Mouse (Mus musculus) midbrain, embryonic 11.5 days (tissue): ENCODE data around the gene Ccnf. TPM values are rescaled to one million over a fixed set of nuclear protein-coding genes. Genes with fewer than 3 reads are reported as not detected.

Experiments
- ATAC-seq: fragments of 200-750 bp; cut with Nextera tagmentation; 2 replicates; pipeline ENCODE4 v1.8.0; 2017; ENCODE audit warnings: moderate TSS enrichment, moderate library complexity; ENCODE audit not compliant: low FRiP score
- DNase-seq: peaks from one replicate; pipeline ENCODE4 v3.0.0; 2015; ENCODE audit warnings: low spot score; ENCODE audit errors: missing footprints
- H3K27ac ChIP-seq: fragments of 300-500 bp; sonication (generic); 2 replicates; pipeline ENCODE4 v1.5.1; 2014; ENCODE audit warnings: low read depth, low read length
- H3K27me3 ChIP-seq: fragments of 300-500 bp; sonication (generic); 2 replicates; pipeline ENCODE4 v1.6.1; 2014; ENCODE audit warnings: mild to moderate bottlenecking, low read length, moderate library complexity, mixed read lengths; ENCODE audit not compliant: control insufficient read depth, insufficient read depth
- H3K36me3 ChIP-seq: fragments of 300-500 bp; sonication (generic); 2 replicates; pipeline ENCODE4 v1.6.1; 2014; ENCODE audit warnings: mild to moderate bottlenecking, low read length, moderate library complexity, mixed read lengths; ENCODE audit not compliant: control insufficient read depth, insufficient read depth
- H3K4me1 ChIP-seq: fragments of 300-500 bp; sonication (generic); 2 replicates; pipeline ENCODE4 v1.6.1; 2014; ENCODE audit warnings: low read length; ENCODE audit not compliant: control insufficient read depth, insufficient read depth
- H3K4me2 ChIP-seq: fragments of 300-500 bp; sonication (generic); 2 replicates; pipeline ENCODE4 v1.6.1; 2014; ENCODE audit warnings: mild to moderate bottlenecking, moderate library complexity
- H3K4me3 ChIP-seq: fragments of 300-500 bp; sonication (generic); 2 replicates; pipeline ENCODE4 v1.5.1; 2014; ENCODE audit warnings: low read depth, low read length
- H3K9ac ChIP-seq: fragments of 300-500 bp; sonication (generic); 2 replicates; pipeline ENCODE4 v1.6.1; 2014; ENCODE audit warnings: low read length
- H3K9me3 ChIP-seq: fragments of 300-500 bp; sonication (generic); 2 replicates; pipeline ENCODE4 v1.6.1; 2016; ENCODE audit warnings: low read length; ENCODE audit not compliant: control insufficient read depth
- WGBS: fragments of 180-500 bp; shearing (Covaris S2); extraction: QIAGEN DNeasy Blood & Tissue Kit; methylation state at CpG from one replicate; pipeline ENCODE4 v1.1.7; 2014; 5-methylcytosine and 5-hydroxymethylcytosine counted together
- polyA plus RNA-seq: library from polyadenylated mRNA; unstranded; fragments of >200 nt; fragmentation: Nextera tagmentation; extraction: Ambion mirVana; gene quantifications from 2 replicates; pipeline ENCODE4 v1.2.1, GENCODE M21; 2014

The Ccnf gene
- polyA plus RNA-seq, 1 experiment from 2014 or later, result 98.6 TPM

DNA sequence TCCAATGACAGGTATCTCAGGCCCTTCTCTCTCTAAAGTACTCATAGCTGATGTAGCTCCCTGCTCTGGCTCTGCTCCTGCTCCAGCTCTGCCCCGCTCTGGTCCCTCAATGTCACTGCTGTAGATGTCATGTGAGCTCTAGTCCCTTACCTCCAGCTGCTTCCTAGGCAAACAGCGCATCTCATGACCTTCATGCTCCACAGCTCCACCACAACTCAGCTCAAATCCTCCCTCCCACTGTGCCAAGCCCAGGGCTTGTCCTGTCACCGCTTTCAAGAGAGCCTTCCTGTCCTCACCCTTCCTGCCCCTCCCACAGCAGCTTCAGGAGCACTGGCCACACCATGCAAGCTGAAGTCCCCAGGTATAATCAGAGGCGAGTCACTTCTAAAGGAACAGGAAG, 51.5 kb downstream of the Ccnf start:
- Histone ChIP-seq H3K4me2 (no peak overlapping the region), H3K36me3 (no peaks in the 10 kb centered on the region), H3K4me3 (no peak overlapping the region), H3K27ac (no peak overlapping the region), H3K9ac (no peak overlapping the region), H3K27me3 (no peaks in the 10 kb centered on the region), H3K4me1 (peaks cover 13% of the 10 kb centered on the region), H3K9me3 (no peaks in the 10 kb centered on the region)
- WGBS, result 68% methylated on average over 4 of the region's 4 CpGs
- no peak for ATAC-seq
- no peak for DNase-seq

GRCm38 (mm10) chr17:24199252-24199651, 52.0 kb downstream of the Ccnf start:
- H3K4me1 ChIP-seq, result peaks cover 8% of the 10 kb centered on the region; the same call in 1 of the 2 replicates
- DNase-seq (no peak), ATAC-seq (no peak)
- H3K27me3 ChIP-seq, result no peaks in the 10 kb centered on the region
- H3K4me3 ChIP-seq, result no peak overlapping the region
- no peaks in the 10 kb centered on the region for H3K36me3 ChIP-seq
- H3K9ac ChIP-seq, result no peak overlapping the region
- no peak overlapping the region for H3K4me2 ChIP-seq
- H3K9me3 ChIP-seq, result no peaks in the 10 kb centered on the region
- 90% methylated on average over 4 of the region's 4 CpGs for WGBS
- no peak overlapping the region for H3K27ac ChIP-seq

DNA sequence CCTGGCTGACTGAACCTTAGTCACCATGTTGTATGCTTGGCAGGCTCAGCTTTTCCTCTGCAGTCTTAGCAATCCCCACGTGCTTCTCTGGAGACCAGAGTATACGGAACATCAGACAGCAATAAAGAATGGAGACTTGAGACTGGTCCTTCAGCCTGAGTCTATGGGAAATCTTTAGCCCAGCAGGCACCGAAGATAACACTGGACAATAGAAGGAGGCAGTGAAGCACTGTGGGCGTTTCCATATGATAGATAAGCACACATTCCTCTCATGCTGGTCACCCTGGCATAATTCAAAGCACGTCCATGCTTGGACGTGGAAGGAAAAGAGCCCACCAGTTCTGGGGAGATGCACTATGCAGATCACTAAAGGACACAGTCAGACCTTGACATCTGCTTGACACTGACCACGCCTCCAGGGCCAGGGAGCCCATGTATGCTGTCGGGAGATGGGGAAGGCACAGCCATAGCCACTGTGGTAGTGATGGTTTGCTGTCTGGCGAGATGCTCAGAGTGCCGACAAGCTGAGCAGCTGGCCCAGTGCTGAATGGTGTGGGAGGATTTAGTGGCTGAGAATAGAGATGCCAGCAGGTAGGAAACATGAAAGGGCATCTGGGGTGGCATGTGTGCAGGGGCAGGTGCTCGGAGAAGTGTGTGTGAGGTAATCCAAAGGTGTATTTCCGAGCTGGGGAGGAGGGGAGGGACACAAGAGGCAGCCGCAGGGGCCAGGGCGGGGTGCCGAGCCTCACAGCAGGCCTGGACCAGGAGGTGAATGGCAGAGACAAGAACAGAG, 54.1 kb downstream of the Ccnf start:
- Histone ChIP-seq H3K9ac (no peak overlapping the region), H3K27me3 (no peaks in the 10 kb centered on the region)

GRCm38 (mm10) chr17:24195349-24195748, 55.9 kb downstream of the Ccnf start:
- H3K4me3 ChIP-seq, result no peak overlapping the region
- no peak for DNase-seq
- no peaks in the 10 kb centered on the region for H3K27me3 ChIP-seq
- WGBS, result 66% methylated on average over 2 of the region's 2 CpGs
- no peak for ATAC-seq
- no peak overlapping the region for H3K27ac ChIP-seq
- no peak overlapping the region for H3K9ac ChIP-seq
- H3K4me1 ChIP-seq, result no peaks in the 10 kb centered on the region
- no peaks in the 10 kb centered on the region for H3K36me3 ChIP-seq
- no peaks in the 10 kb centered on the region for H3K9me3 ChIP-seq
- no peak overlapping the region for H3K4me2 ChIP-seq

More for the DNA sequence above, 54.1 kb downstream of the Ccnf start:
- no peaks in the 10 kb centered on the region for H3K9me3 ChIP-seq
- no peak for DNase-seq
- 63% methylated on average over 15 of the region's 15 CpGs for WGBS
- H3K36me3 ChIP-seq, result no peaks in the 10 kb centered on the region
- H3K4me3 ChIP-seq, result no peak overlapping the region
- ATAC-seq, result no peak
- no peaks in the 10 kb centered on the region for H3K4me1 ChIP-seq
- H3K27ac ChIP-seq, result no peak overlapping the region
- H3K4me2 ChIP-seq, result no peak overlapping the region

- WGBS, result 88% methylated on average over 5 of the region's 5 CpGs
Observed at GRCm38 (mm10) chr17:24193769-24194168, 57.5 kb downstream of the Ccnf start.

DNA sequence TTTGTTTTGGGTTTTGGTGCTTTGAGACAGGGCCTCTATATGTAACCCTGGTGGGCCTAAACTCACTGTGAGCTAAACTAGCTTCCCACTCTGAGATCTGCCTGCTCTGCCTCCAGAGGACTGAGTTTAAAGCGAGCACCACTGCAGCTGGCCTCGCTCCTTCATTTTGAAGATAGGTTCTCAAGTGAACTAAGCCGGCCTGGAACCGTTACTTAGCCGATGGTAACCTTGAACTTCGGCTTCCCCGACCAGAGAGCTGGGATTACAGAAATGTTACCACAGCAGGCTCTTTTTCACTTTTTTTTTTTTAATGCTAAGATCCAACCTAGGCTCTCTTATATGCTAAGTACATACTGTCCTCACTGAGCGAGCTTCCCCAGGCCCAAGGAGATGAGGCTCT, 58.0 kb downstream of the Ccnf start:
- Histone ChIP-seq H3K36me3 (no peaks in the 10 kb centered on the region), H3K27ac (no peak overlapping the region), H3K4me1 (no peaks in the 10 kb centered on the region), H3K9me3 (no peaks in the 10 kb centered on the region), H3K4me2 (no peak overlapping the region), H3K9ac (no peak overlapping the region), H3K27me3 (no peaks in the 10 kb centered on the region), H3K4me3 (no peak overlapping the region)
- ATAC-seq (no peak), DNase-seq (no peak)
- WGBS, result 88% methylated on average over 8 of the region's 8 CpGs

More at GRCm38 (mm10) chr17:24193769-24194168, 57.5 kb downstream of the Ccnf start:
- ATAC-seq (no peak), DNase-seq (no peak)
- Histone ChIP-seq H3K9ac (no peak overlapping the region), H3K4me1 (no peaks in the 10 kb centered on the region), H3K4me2 (no peak overlapping the region), H3K9me3 (no peaks in the 10 kb centered on the region), H3K27ac (no peak overlapping the region), H3K4me3 (no peak overlapping the region), H3K27me3 (no peaks in the 10 kb centered on the region), H3K36me3 (no peaks in the 10 kb centered on the region)

DNA sequence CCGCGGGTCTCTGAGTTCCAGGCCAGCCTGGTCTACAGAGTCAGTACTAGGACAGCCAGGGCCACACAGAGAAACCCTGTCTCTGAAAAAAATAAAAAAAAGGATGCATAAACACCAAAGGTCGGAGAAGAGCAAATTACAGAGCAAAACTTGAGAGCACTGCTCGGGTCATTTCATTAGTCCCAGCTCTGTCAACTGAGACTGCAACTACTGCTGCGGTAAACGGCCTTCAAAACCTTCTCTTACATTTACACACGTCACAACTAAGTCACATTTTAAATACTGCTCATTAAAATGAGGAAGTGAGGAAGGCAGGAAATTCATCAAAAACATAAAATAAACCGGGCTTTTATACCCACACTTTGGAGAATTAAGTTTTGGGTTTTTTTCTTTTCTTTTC, 58.4 kb downstream of the Ccnf start:
- ATAC-seq (no peak), DNase-seq (no peak)
- Histone ChIP-seq H3K9ac (no peak overlapping the region), H3K36me3 (no peaks in the 10 kb centered on the region), H3K4me1 (no peaks in the 10 kb centered on the region), H3K9me3 (no peaks in the 10 kb centered on the region), H3K27me3 (no peaks in the 10 kb centered on the region), H3K27ac (no peak overlapping the region), H3K4me2 (no peak overlapping the region), H3K4me3 (no peak overlapping the region)
- 86% methylated on average over 8 of the region's 8 CpGs for WGBS

DNA sequence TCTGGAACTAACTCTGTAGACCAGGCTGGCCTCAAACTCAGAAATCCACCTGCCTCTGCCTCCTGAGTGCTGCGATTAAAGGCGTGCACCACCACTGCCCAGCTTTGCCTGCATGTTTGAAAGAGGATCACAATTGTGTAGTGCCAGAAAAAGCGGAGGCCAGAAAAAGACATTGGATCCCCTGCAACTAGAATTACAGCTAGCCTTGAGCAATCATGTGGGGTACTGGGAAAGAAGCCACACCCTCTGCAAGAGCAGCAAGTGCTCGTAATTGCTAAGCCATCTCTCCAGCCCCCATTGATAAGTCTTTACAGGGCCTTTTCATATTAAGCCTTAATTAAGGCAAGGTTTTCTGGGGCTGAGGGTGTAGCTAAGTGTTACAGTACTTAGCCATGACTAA, 59.8 kb downstream of the Ccnf start:
- Histone ChIP-seq H3K4me3 (no peak overlapping the region), H3K4me2 (no peak overlapping the region), H3K36me3 (no peaks in the 10 kb centered on the region), H3K27ac (no peak overlapping the region), H3K27me3 (no peaks in the 10 kb centered on the region), H3K4me1 (no peaks in the 10 kb centered on the region), H3K9me3 (no peaks in the 10 kb centered on the region), H3K9ac (no peak overlapping the region)
- ATAC-seq (no peak), DNase-seq (no peak)
- WGBS, result 80% methylated on average over 4 of the region's 4 CpGs

GRCm38 (mm10) chr17:24190934-24191333, 60.4 kb downstream of the Ccnf start:
- Histone ChIP-seq H3K9me3 (no peaks in the 10 kb centered on the region), H3K27me3 (no peaks in the 10 kb centered on the region), H3K27ac (no peak overlapping the region), H3K4me3 (no peak overlapping the region), H3K9ac (no peak overlapping the region), H3K36me3 (no peaks in the 10 kb centered on the region), H3K4me2 (no peak overlapping the region), H3K4me1 (no peaks in the 10 kb centered on the region)
- WGBS, result 94% methylated on average over 2 of the region's 2 CpGs
- no peak for ATAC-seq
- no peak for DNase-seq
